Mouse (Mus musculus) forebrain, embryonic 14.5 days (tissue): ENCODE measurements around the gene Diras1. TPM values are rescaled to one million over a fixed set of nuclear protein-coding genes. Genes with fewer than 3 reads are reported as not detected.
A peak's percentile ranks its signal among the peaks of the same experiment; 100 is the strongest.
"Not testable (repeated sequence)": the region's sequence is repeated elsewhere in the genome, so short reads cannot be mapped to it uniquely, and the experiment has no call there.

Source experiments
- ATAC-seq: fragments of 200-750 bp; cut with Nextera tagmentation; 2 replicates; pipeline ENCODE4 v1.8.0; 2017; ENCODE audit warnings: mild to moderate bottlenecking, moderate library complexity
- DNase-seq: peaks from one replicate; pipeline ENCODE4 v3.0.0-alpha.2; 2015; ENCODE audit warnings: low spot score
- H3K27ac ChIP-seq: fragments of 300-500 bp; sonication (generic); 2 replicates; pipeline ENCODE4 v1.5.1; 2014; ENCODE audit warnings: low read depth, mild to moderate bottlenecking, control low read depth, low read length, moderate library complexity
- H3K27me3 ChIP-seq: fragments of 300-500 bp; sonication (generic); replicated peaks from 2 replicates; pipeline ENCODE4 v1.6.1; 2014; ENCODE audit warnings: low read length, control low read depth, mixed read lengths; ENCODE audit not compliant: control insufficient read depth, insufficient read depth
- H3K36me3 ChIP-seq: fragments of 300-500 bp; sonication (generic); 2 replicates; pipeline ENCODE4 v1.6.1; 2014; ENCODE audit warnings: low read length, control low read depth; ENCODE audit not compliant: control insufficient read depth, insufficient read depth
- H3K4me1 ChIP-seq: fragments of 300-500 bp; sonication (generic); 2 replicates; pipeline ENCODE4 v1.6.1; 2014; ENCODE audit warnings: antibody characterized with exemption, low read length, control low read depth; ENCODE audit not compliant: control insufficient read depth, insufficient read depth
- H3K4me2 ChIP-seq: fragments of 300-500 bp; sonication (generic); 2 replicates; pipeline ENCODE4 v1.6.1; 2014; ENCODE audit warnings: mild to moderate bottlenecking, control low read depth, low read length
- H3K4me3 ChIP-seq: fragments of 300-500 bp; sonication (generic); 2 replicates; pipeline ENCODE4 v1.5.1; 2014; ENCODE audit warnings: low read depth, low read length, control low read depth
- H3K9ac ChIP-seq: fragments of 300-500 bp; sonication (generic); 2 replicates; pipeline ENCODE4 v1.6.1; 2014; ENCODE audit warnings: mild to moderate bottlenecking, low read length, control low read depth, moderate library complexity
- H3K9me3 ChIP-seq: fragments of 300-500 bp; sonication (generic); replicated peaks from 2 replicates; pipeline ENCODE4 v1.6.1; 2016; ENCODE audit warnings: low read length, control low read depth, mixed read lengths; ENCODE audit not compliant: control insufficient read depth
- WGBS: fragments of 180-500 bp; shearing (Covaris S2); extraction: QIAGEN DNeasy Blood & Tissue Kit; methylation state at CpG from one replicate; pipeline ENCODE4 v1.1.7; 2014; 5-methylcytosine and 5-hydroxymethylcytosine counted together
- polyA plus RNA-seq: library from polyadenylated mRNA; unstranded; fragments of >200 nt; fragmentation: Nextera tagmentation; extraction: Ambion mirVana; gene quantifications from 2 replicates; pipeline ENCODE4 v1.2.1, GENCODE M21; 2014

The Diras1 gene
- polyA plus RNA-seq, 1 experiment from 2014 or later, result 19.0 TPM

DNA sequence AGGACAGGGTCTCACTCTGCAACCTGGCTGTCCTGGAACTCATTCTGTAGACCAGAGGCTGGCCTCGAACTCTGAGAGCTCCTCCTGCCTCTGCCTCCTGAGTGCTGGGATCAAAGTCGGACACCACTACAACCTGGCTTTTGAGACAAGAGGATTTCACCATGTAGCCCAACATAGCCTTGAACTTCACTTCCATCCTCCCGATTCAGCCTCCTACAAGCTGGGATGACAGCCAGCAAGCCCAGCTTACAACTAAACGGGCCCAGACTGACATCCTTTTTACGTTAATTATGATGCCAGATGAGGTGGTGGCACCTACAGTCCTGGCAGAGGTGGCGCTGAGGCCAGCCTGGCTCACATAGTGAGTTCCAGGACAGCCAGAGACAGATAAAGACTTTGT, 33.4 kb upstream of the Diras1 start:
- 88% methylated on average over 6 of the region's 6 CpGs for WGBS
- DNase-seq (no peak), ATAC-seq (no peak)
- Histone ChIP-seq H3K9ac (peak overlapping the region; percentile 87), H3K9me3 (no peaks in the 10 kb centered on the region), H3K36me3 (peaks cover 12% of the 10 kb centered on the region; the same call in 1 of the 2 replicates), H3K27ac (no peak overlapping the region), H3K4me2 (peak overlapping the region; percentile 97), H3K4me1 (peaks cover 14% of the 10 kb centered on the region), H3K27me3 (no peaks in the 10 kb centered on the region), H3K4me3 (peak overlapping the region; percentile 89; the same call in 1 of the 2 replicates)

DNA sequence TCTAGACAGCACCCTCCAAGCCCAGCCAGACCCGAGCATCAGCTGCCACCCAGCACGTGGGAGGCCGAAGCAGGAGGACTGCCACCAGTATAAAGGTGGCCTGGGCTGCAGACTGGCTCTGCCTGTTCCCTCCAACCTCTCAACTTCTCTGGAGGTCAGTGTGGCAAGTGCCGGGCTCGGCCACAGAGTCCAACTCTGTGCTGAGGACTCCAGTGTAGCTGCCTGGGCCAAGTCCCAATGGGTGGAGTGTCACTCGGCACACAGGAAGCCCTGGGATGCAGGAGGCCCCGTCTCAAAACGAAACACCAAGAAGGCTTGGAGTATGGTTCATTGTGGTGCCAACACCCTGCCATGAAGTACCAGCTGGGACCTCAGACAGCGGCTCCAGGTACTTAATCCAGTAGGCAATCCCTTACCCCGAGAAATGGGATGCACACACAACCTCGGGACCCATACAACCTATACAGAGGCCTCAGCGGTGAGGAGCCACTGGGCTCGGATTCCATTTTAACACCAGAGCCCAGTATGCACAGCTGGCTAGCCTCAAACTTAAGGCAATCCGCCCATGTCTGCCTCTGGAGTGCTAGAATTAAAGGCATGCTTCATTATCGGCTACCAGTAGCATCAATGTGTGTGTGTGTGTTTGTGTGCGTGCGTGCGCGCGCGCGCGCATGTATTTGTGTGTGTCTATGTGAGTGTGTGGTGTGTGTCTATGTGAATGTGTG, 32.1 kb upstream of the Diras1 start:
- Histone ChIP-seq H3K9ac (no peak overlapping the region), H3K9me3 (no peaks in the 10 kb centered on the region)
- 94% methylated on average over 23 of the region's 23 CpGs for WGBS

DNA sequence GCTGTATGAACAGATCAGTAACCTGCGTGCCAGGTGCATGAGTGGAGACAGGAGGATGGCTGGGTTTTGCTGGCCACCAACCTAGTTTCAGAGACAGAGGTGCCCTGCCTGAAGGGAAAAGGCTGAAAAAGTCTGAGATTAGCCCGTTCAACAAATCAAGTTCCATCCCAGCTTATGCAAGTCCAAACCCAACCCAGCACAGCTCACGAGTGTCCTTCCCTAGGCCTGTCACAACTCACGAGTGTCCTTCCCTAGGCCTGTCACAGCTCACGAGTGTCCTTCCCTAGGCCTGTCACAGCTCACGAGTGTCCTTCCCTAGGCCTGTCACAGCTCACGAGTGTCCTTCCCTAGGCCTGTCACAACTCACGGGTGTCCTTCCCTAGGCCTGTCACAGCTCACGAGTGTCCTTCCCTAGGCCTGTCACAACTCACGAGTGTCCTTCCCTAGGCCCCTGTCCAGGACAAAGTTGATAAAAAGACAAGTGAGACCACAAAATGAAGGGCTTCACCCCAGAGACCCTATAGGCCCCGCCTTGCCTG, 30.4 kb upstream of the Diras1 start:
- ATAC-seq, H3K4me3 ChIP-seq, H3K9me3 ChIP-seq, H3K4me2 ChIP-seq, H3K9ac ChIP-seq, H3K27ac ChIP-seq, DNase-seq, H3K27me3 ChIP-seq: not testable (repeated sequence)
- peaks cover 14% of the 10 kb centered on the region for H3K4me1 ChIP-seq
- WGBS, result 83% methylated on average over 11 of the region's 11 CpGs
- peaks cover 29% of the 10 kb centered on the region for H3K36me3 ChIP-seq

More for the DNA sequence above, 32.1 kb upstream of the Diras1 start:
- Histone ChIP-seq H3K4me1 (peaks cover 14% of the 10 kb centered on the region), H3K27ac (no peak overlapping the region), H3K4me2 (no peak overlapping the region), H3K4me3 (no peak overlapping the region), H3K27me3 (no peaks in the 10 kb centered on the region), H3K36me3 (peaks cover 12% of the 10 kb centered on the region; the same call in 1 of the 2 replicates)
- DNase-seq, result no peak
- no peak for ATAC-seq

DNA sequence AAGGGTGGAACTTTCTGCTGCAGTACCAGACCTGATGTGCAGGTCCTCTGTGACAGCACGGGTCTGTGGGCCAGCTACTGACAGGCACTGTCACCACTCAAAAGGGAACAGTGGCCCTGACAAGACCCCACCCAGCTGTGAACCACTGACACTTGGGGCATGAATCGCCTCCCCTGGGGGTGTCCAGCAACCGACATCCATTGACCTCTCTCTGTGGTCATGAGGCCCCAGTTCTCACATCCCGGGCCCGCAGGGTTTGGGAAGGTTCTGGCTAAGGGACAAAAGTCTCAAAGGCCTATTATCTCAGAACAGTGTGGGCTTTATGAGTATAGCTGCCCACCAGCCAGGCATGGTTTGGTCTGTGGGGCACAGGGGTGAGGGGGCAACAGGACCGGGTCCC, 29.7 kb upstream of the Diras1 start:
- no peak overlapping the region for H3K4me3 ChIP-seq

DNA sequence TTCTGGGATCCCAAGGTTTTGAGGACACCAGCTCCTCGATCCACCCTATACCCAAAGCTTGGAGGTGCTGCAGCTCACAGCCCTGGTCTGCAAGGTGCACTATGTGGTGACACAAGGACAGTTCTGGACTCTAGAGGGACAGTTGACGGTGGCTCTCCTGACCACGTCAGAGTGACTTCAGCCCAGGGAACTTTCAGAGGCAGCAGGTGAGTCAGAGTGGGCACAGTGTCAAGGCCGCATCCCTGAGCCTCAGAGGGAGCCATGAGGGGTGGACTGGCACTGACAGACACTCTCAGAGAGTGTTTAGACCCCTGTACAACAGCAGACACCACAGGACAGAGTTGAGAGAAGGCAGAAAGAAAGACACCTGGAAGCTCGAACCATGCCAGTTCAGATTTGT, 27.1 kb upstream of the Diras1 start:
- H3K27me3 ChIP-seq, result no peaks in the 10 kb centered on the region
- H3K4me3 ChIP-seq, result no peak overlapping the region
- no peak overlapping the region for H3K9ac ChIP-seq
- DNase-seq, result no peak
- WGBS, result 92% methylated on average over 5 of the region's 5 CpGs
- no peaks in the 10 kb centered on the region for H3K4me1 ChIP-seq
- no peaks in the 10 kb centered on the region for H3K9me3 ChIP-seq
- H3K27ac ChIP-seq, result no peak overlapping the region
- ATAC-seq, result no peak
- H3K36me3 ChIP-seq, result peaks cover 58% of the 10 kb centered on the region
- H3K4me2 ChIP-seq, result no peak overlapping the region

More for the DNA sequence above, 29.7 kb upstream of the Diras1 start:
- ATAC-seq (no peak), DNase-seq (no peak)
- H3K27me3 ChIP-seq, result no peaks in the 10 kb centered on the region
- no peak overlapping the region for H3K9ac ChIP-seq
- WGBS, result 93% methylated on average over 6 of the region's 6 CpGs
- peaks cover 36% of the 10 kb centered on the region for H3K36me3 ChIP-seq
- peaks cover 14% of the 10 kb centered on the region for H3K4me1 ChIP-seq
- no peak overlapping the region for H3K4me2 ChIP-seq
- H3K27ac ChIP-seq, result no peak overlapping the region
- H3K9me3 ChIP-seq, result no peaks in the 10 kb centered on the region

DNA sequence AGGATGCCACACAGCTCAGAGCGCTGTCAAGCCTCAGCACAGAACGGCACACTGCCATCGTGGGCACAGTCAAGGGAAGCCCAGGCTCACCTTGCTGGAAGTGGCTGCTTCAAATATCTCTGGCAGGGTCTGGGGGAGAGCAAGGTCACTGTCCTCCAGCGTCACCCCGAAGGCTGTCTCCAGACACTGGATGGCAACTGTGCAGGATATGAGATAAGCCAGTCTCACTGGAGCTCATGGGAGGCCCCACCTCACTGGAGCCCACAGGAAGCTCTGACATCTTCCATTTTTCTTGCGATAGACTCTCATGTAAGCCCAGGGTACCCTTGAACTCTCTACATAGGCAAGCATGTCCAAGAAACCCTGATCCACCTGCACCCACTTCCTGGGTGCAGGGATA, 25.7 kb upstream of the Diras1 start:
- Histone ChIP-seq H3K4me3 (no peak overlapping the region), H3K27ac (no peak overlapping the region), H3K4me2 (no peak overlapping the region), H3K27me3 (no peaks in the 10 kb centered on the region), H3K9ac (no peak overlapping the region), H3K9me3 (no peaks in the 10 kb centered on the region), H3K4me1 (no peaks in the 10 kb centered on the region), H3K36me3 (peaks cover 72% of the 10 kb centered on the region)
- no peak for DNase-seq
- no peak for ATAC-seq
- WGBS, result 97% methylated on average over 6 of the region's 6 CpGs

DNA sequence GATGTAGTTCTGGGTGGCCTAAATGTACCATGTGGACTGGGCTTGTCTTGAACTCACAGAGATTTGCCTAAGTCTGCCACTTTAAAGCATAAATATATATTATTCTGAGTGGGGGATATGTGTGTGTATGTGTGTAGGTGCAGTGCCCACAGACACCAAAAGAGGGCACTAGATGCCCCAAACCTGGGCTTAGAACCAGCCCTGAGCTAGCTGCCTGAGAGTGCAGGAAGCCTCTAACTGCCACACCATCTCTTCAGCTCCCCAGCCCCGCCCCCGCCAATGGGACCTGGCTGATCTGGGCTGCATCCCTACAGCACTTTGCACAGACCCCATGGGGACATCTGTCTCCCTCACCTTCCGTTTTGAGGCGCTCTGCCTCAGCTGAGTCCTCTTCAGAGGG, 25.2 kb upstream of the Diras1 start:
- ATAC-seq (no peak), DNase-seq (peak; percentile 23)
- no peaks in the 10 kb centered on the region for H3K9me3 ChIP-seq
- 85% methylated on average over 4 of the region's 4 CpGs for WGBS
- no peak overlapping the region for H3K4me3 ChIP-seq
- no peaks in the 10 kb centered on the region for H3K27me3 ChIP-seq
- no peak overlapping the region for H3K4me2 ChIP-seq
- H3K27ac ChIP-seq, result no peak overlapping the region
- H3K36me3 ChIP-seq, result peaks cover 77% of the 10 kb centered on the region
- no peak overlapping the region for H3K9ac ChIP-seq
- no peaks in the 10 kb centered on the region for H3K4me1 ChIP-seq

DNA sequence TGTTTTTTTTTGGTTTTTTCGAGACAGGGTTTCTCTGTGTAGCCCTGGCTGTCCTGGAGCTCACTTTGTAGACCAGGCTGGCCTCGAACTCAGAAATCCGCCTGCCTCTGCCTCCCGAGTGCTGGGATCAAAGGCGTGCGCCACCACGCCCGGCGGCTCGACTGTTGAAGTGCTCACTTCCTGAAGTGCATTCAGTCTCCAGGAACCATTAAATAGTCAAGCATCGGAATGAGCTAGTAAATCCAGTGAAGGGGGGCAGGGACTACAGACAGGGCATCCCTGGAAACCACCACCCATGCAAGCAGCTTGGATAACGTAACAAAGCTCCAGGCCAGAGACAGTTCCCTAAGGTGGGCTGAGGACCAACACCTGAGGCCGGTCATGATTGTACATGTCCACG, 19.8 kb upstream of the Diras1 start:
- H3K9ac ChIP-seq, H3K27me3 ChIP-seq, H3K4me3 ChIP-seq, DNase-seq, H3K9me3 ChIP-seq, H3K4me2 ChIP-seq, ATAC-seq, H3K4me1 ChIP-seq, H3K27ac ChIP-seq: not testable (repeated sequence)
- 89% methylated on average over 14 of the region's 14 CpGs for WGBS
- peaks cover 81% of the 10 kb centered on the region for H3K36me3 ChIP-seq

DNA sequence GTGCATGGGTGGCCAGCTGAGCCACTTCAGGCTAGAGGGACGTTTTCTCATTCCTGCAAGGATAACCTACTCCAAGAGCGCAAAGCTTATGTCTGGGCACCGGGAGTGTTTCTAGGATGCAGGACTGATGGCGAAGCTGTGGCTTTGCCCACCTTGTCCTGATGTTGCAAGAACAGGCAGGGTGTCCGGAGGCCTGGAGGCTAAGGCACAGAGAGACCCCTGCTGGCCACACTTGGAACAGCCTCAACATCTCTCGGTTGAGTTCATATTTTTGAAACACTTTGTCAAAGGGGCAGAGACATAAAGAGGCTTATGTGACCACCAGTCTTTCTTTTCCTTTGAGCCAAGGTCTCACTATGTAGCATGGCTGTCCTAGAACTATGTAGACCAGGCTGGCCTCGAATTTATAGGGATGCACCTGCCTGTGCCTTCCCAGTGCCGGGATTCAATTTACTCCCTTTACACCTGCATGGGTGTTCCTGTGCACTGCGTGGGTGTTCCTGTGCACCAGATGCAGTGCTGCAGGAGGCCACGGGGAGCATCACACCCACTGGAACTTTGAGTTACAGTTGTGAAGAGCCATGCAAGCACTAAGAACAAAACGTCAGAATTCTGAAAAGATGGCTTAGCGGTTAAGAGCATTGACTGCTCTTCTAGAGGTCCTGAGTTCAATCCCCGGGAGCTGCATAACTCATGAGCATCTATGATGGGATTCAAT, 16.2 kb upstream of the Diras1 start:
- Histone ChIP-seq H3K27me3 (no peaks in the 10 kb centered on the region), H3K9me3 (no peaks in the 10 kb centered on the region), H3K4me3 (no peak overlapping the region), H3K9ac (no peak overlapping the region), H3K27ac (no peak overlapping the region), H3K36me3 (peaks cover 45% of the 10 kb centered on the region), H3K4me1 (peaks cover 5% of the 10 kb centered on the region; the same call in 1 of the 2 replicates), H3K4me2 (no peak overlapping the region)
- WGBS, result 31% methylated on average over 13 of the region's 13 CpGs
- DNase-seq, result peak; percentile 71
- no peak for ATAC-seq
